Mouse (Mus musculus): ENCODE measurements at regions not wholly inside any gene's neighbourhood (a gene's known extent, or its start where the extent isn't known, plus 50 kb on each side); places are given as distances from the start of the nearest gene placed in this dataset.
A peak's percentile ranks its signal among the peaks of the same experiment; 100 is the strongest.

DNA sequence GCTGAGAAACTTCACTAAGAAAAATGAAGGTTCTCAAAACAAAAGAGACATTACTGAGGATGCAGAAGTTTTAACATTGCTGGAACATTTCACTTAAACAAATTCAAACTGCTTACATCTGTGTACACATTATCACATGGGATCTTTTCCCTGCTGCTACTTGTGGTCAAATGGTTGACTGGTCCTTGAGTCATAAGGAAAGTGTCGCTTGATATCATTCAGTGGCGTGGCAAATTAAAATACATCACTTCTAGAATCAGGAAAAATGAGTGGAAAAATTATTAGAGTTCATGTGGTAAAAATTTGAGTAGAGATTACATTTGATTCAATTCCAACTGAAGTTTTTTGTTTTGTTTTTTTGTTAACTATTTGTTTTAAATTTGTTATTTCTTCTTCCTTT, 420.2 kb upstream of the Adgrl2 start:
- DNase-seq = no peak

GRCm38 (mm10) chr3:149408858-149409257, 418.5 kb upstream of the Adgrl2 start:
- no peak for DNase-seq

DNA sequence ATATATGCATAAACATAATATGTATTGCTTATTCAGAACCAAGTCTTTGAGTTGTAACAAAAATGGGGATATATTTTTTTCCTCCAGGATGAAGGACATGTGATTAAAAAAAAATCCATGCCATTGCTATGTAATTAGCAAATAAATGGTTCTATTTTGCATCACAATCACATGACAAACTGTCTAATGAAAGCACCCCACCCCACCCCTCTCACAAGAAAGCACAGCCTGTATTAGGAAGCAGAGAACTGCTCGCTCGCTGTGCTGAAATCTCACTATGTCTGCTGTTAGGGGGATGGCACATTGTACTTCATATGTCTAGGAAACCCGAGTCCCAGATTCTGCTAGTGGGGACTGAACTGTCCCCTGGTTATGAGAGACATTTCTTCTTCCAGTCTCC, 415.5 kb upstream of the Adgrl2 start:
- no peak for DNase-seq

DNA sequence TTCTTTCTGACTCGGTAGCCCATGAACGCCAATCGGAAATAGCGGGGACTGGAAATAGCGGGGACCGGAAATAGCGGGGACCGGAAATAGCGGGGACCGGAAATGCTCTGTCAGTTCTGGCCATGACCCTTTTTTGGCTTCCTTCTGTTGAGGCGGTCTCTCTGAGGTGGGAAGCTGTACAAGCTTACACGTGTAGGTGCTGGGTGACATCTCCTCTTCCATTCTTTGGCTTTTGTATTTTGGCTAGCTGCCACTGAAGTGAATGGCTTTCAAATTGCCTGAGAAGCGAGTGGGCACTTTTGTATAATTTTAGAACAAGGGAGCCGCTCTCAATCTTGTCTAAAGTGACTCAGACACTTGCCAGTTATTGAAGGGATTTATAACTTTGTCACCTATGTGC, 414.3 kb upstream of the Adgrl2 start:
- DNase-seq = no peak

- no peak for DNase-seq
These were observed 412.1 kb upstream of the Adgrl2 start for GRCm38 (mm10) chr3:149402496-149402895.

DNA sequence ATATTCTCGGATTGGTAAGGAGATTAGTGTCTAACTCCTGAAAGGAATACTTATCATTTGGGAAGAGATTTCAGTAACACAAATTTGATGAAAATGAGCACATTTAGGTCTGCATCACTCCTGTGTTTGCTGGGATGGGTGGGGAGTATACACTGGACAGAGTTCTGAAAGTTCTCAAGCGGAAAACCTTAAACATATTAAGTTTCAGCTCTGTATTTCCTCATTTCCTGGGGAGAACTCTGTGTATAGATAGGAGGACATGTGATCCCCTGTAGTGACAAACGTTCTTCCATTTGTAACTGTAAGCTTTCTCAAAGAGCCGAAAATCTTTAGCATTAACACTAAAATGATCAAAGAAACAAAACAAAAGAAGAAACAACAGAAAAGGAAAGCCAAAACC, 404.7 kb upstream of the Adgrl2 start:
- no peak for DNase-seq

GRCm38 (mm10) chr3:149393317-149394172, 403.2 kb upstream of the Adgrl2 start:
- no peak for DNase-seq

- DNase-seq = no peak
These were observed 401.8 kb upstream of the Adgrl2 start for GRCm38 (mm10) chr3:149392164-149392563.

- DNase-seq = no peak
These were observed 397.2 kb upstream of the Adgrl2 start for GRCm38 (mm10) chr3:149387537-149387936.

GRCm38 (mm10) chr3:149386027-149386426, 395.7 kb upstream of the Adgrl2 start:
- no peak for DNase-seq

DNA sequence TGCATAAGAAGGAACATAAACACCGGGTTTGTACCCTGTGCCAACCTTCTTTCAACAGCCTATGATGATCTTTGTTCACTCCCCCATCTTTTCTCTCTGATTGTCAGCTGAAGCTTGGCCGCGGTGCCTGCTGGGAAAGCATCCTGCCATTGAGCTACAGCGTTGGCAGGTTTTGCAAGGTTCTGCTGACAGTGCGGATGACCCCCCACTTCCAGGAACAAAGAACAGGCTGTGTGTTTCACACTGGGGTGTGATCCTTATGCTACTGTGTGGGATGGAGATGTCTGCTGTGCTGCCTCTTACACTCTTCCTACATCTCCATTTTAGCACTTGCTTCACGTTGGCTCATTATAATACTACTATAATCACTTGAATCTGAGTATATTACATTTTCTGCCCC, 395.0 kb upstream of the Adgrl2 start:
- no peak for DNase-seq

DNA sequence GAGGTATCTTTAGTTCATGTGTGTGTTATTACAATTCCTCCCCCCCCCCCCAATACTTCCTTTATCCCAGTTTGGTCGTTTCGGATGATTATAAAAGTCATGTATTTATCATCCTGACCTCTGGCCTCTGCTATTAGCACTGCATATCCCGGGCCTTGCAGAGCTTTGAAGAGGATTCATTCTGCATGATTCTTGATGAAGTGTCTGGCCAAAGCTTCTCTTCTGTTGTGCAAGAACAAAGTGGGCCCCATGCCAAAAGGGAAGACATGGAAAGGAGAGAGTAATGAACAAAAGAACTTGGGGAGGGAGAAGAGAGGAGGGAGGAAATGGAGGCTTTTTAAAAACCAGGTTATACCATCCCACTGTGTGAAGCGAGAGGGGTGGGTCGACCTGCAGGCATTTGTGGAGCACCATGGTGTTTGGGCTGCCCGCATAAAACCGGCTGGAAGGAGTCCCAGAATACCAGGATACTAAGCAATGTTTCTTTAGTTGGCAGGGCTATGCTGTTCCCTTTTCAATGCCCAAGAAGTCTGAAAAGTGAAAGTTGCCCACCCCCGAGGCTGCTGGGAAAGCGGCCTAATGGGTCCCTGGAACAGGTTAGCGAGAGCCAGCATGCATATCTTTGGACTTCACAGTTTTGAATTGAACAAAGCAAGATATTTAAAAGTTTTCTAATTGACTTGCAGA, 391.3 kb upstream of the Adgrl2 start:
- peak; percentile 35 for DNase-seq

- no peak for DNase-seq
These were observed 390.7 kb upstream of the Adgrl2 start for GRCm38 (mm10) chr3:149381051-149381450.

GRCm38 (mm10) chr3:149379866-149380472, 389.6 kb upstream of the Adgrl2 start:
- DNase-seq = no peak

DNA sequence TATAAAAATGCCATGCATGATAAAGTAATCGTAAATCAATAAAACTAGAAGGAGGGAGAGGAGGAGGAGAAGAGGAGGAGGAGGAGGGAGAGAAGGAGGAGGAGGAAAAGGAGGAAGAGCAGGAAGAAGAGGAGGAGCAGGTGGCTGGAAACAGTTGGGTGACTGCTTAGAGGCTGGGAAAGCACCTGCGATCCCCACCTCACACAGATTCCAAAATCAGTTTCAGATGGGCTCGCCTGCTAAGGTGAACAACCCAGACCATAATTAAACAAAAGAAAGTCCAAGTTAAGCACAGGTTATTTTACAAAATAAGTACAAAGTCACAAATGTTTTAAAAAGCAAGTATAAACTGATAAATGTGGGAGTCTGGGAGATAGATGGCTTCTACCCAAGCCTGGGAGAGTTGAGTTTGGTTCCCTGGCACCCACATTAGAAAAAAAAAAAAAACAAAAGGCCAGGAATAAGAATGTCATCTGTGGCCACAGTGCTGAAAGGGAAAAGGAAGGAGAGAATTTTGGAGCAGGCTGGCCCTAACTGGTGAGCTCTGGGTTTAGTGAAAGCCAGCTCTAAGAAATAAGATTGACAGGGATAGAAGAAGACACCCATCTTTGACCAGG, 389.0 kb upstream of the Adgrl2 start:
- no peak for DNase-seq

DNA sequence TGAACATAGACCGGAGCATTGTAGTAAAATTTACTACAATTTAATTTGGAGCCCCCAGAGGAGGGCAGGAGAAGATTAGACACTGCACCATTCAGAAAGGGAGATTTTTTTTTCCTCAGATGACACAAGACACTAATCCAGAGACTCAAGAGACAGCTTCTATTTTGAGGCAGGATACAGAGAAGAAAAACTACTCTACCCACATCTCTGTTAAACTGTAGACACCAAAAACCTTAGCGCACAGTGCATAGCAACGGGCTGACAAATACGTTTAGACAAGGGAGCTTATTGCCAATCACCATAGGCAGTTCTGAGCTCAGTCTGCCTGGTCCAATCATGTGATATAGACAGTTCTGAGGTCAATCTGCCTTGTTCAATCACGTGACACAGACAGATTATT, 381.1 kb upstream of the Adgrl2 start:
- DNase-seq = peak; percentile 20

- no peak for DNase-seq
These were observed 380.3 kb upstream of the Adgrl2 start for GRCm38 (mm10) chr3:149370517-149371227.

DNA sequence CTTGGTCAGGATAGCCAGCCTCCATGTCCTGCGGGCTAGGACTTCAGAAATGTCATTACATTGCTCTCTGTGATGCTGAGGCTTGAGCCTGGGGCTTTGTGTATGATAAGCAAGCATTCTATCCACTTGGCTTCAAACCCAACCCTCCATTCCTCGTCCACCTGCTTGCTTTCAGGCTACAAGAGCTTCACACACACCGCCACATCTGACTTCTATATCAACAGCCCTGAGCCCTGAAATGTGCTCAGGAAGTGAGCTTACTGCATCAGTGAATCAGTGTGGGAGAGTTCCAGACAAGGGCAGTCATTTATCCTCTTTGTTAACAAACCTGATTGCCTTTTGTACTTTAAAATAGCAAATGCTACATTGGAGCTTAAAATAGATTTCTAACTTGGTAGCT, 377.5 kb upstream of the Adgrl2 start:
- no peak for DNase-seq

GRCm38 (mm10) chr3:149360164-149360563, 369.8 kb upstream of the Adgrl2 start:
- DNase-seq = no peak

DNA sequence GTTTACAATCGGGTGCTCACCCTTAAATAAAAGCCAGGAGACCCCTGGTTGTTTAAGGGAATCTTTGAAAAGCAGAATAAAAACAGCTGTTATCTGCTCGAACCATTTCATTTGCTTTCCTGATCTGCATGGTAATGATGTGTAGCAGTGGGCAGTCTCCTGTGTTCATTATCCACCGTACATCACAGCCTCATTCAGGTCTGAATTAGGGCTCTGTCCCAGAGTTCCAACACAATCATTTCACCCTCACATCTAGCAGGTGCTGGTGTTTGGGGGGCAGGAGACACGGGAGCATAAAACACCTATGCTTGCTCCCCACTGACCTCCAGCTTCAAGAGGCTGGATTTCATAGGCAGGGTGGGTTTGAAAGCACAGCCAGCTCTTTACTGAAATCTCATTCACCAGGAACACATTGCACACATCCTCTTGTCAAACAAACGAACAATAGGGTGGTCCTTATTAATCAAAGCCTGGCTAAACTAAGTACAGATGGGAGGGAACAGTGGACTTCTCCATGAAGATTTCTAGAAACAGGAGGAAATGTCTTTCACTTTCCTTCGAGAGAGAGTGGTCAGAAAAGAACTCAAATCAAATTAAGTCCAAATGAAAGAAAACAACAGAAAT, 368.3 kb upstream of the Adgrl2 start:
- peak; percentile 49 for DNase-seq

DNA sequence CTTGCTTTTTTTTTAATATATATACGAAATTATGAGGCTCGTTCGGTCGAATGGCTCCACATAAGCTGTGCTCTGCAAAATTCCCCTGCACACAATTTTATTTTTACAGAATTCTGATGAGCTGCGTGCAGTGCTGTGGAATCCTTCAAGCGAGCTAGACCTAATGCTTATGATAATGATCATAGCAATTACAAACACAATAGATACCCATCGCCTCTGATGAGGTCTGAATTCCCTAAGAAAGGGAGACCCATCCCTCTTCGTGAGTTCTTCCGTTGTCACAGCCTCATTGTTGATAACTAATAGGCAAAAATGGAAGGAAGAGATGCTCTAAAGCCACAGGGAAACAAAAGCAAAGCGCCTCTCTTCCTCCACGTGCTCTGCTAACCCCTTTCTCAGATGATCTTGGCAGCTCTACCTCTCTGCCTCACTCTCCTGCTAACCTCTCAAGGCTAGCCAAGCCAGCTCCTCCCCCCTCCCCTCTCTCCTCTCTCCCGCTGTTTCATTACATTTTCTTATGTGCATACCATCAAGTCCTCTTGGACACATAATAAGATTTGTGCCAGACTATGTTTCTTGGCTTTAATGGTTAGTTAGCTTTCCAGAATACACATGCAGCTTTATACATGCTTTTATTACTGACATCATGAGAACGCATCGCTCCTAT, 367.7 kb upstream of the Adgrl2 start:
- DNase-seq = peak; percentile 53

DNA sequence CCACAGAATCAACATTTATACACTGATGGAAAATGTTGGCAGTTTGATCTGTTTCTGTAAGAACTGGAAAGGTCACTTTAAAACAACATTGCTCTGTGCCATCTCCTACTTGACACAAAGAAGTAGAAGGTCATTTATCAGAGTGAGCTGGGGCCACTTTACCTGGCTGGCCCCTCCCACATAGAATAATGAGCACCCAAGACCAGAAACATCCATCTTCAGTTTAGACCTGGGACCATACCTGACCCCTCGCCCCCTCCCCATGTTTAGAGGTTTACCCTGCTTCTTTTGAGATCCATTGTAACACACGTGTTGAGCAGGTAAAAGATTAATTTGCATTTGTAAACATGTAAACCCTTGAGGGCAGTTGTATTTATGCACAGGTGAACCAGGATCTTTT, 366.8 kb upstream of the Adgrl2 start:
- no peak for DNase-seq

All from retina, postnatal 1 day (tissue).